In the genomic region with DNA sequence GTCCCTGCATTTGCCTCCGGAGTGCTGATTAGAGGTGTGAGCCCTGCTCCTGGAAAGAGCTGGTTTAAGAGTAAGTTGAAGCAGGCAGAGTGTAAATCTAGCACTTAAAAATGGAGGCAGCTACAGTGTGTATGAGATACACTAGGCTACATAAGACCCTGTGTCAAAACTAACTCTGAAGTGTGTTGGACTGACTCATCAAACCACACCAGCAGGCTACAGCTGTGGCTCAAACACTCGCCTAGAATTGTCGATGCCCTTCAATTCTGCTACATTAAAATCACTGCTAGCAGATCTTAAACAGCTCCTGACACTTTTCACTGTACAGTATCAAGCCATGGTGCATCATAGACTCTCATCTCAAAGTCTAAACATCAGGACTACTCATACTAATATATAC, we compare ENCODE assay signal across 12 mouse cellular contexts. TPM values are rescaled to one million over a fixed set of nuclear protein-coding genes. Genes with fewer than 3 reads are reported as not detected.
DNase-seq lines count a peak whose midpoint lies in the region; ATAC-seq lines count a peak whose summit lies in the region.
"Had no signal": no experiment of that assay in that cellular context is flagged by ENCODE, and none has a peak within 500 bp of the region (broad histone marks: within the 10 kb centered on the region; RNA-seq: fewer than 3 reads in every experiment).

No protein-coding gene starts in this region.

- DNase-seq in kidney, adult 18-20 months, result no peak
- no peak for DNase-seq in thymus, postnatal 10 days (ENCODE audit: low spot score in 2 of 2)
- DNase-seq in yolk sac, embryonic 10.5 days (ENCODE audit: low spot score), result no peak
- DNase-seq: adrenal gland, adult 8-10 months; cerebellum, adult 18-20 months; kidney, postnatal 25 days; thymus, adult 2 months had no signal

- peaks cover 5% of the 10 kb centered on the region for H3K9me3 ChIP-seq in erythroblast, embryonic 14.5 days (ENCODE audit: control insufficient read depth, low read length)
- no peaks in the 10 kb centered on the region for H3K9me3 ChIP-seq in kidney, embryonic 16.5 days (ENCODE audit: low read length)
- H3K9me3 ChIP-seq in limb, embryonic 13.5 days, result 0 out of 2 replicates have a peak, but pooled peaks cover 6% of the 10 kb centered on the region
- no peaks in the 10 kb centered on the region for H3K9me3 ChIP-seq in neural tube, embryonic 13.5 days

- peak overlapping the region; percentile 99; the same call in 1 of the 2 replicates for H3K9ac ChIP-seq in kidney, embryonic 16.5 days (replicated peaks; ENCODE audit: low read length)
- peak overlapping the region; percentile 53 for H3K9ac ChIP-seq in limb, embryonic 13.5 days
- H3K9ac ChIP-seq in neural tube, embryonic 13.5 days, result peak overlapping the region; percentile 97; the same call in 1 of the 2 replicates

- peaks cover 81% of the 10 kb centered on the region for H3K36me3 ChIP-seq in erythroblast, embryonic 14.5 days (ENCODE audit: control insufficient read depth)
- peaks cover 58% of the 10 kb centered on the region for H3K36me3 ChIP-seq in kidney, embryonic 16.5 days (ENCODE audit: insufficient read depth, low read length)
- peaks cover 76% of the 10 kb centered on the region for H3K36me3 ChIP-seq in limb, embryonic 13.5 days
- H3K36me3 ChIP-seq in neural tube, embryonic 13.5 days, result peaks cover 61% of the 10 kb centered on the region

- H3K27me3 ChIP-seq in erythroblast, embryonic 14.5 days (ENCODE audit: control insufficient read depth), result no peaks in the 10 kb centered on the region
- no peaks in the 10 kb centered on the region for H3K27me3 ChIP-seq in kidney, embryonic 16.5 days (ENCODE audit: insufficient read depth, low read length)
- H3K27me3 ChIP-seq in limb, embryonic 13.5 days, result no peaks in the 10 kb centered on the region
- no peaks in the 10 kb centered on the region for H3K27me3 ChIP-seq in neural tube, embryonic 13.5 days

- peak overlapping the region; percentile 94 for H3K4me3 ChIP-seq in erythroblast, embryonic 14.5 days (replicated peaks)
- H3K4me3 ChIP-seq in kidney, embryonic 16.5 days (ENCODE audit: low read length), result peak overlapping the region; percentile 94; the same call in 1 of the 2 replicates
- 0 out of 2 replicates have a peak overlapping the region, but pooled peaks have one; percentile 2 for H3K4me3 ChIP-seq in limb, embryonic 13.5 days
- H3K4me3 ChIP-seq in neural tube, embryonic 13.5 days, result no peak overlapping the region

- H3K4me1 ChIP-seq in erythroblast, embryonic 14.5 days (ENCODE audit: control insufficient read depth), result peaks cover 72% of the 10 kb centered on the region
- H3K4me1 ChIP-seq in kidney, embryonic 16.5 days (ENCODE audit: insufficient read depth, low read length), result peaks cover 32% of the 10 kb centered on the region
- peaks cover 41% of the 10 kb centered on the region for H3K4me1 ChIP-seq in limb, embryonic 13.5 days
- peaks cover 53% of the 10 kb centered on the region for H3K4me1 ChIP-seq in neural tube, embryonic 13.5 days (replicated peaks)

- 81% methylated on average over 3 of the region's 3 CpGs for WGBS in kidney, embryonic 16.5 days
- 74% methylated on average over 3 of the region's 3 CpGs for WGBS in limb, embryonic 13.5 days
- 73% methylated on average over 3 of the region's 3 CpGs for WGBS in neural tube, embryonic 13.5 days

- H3K4me2 ChIP-seq in kidney, embryonic 16.5 days (replicated peaks; ENCODE audit: low read depth, low read length), result no peak overlapping the region
- peak overlapping the region; percentile 78; the same call in 1 of the 2 replicates for H3K4me2 ChIP-seq in limb, embryonic 13.5 days (replicated peaks)
- H3K4me2 ChIP-seq in neural tube, embryonic 13.5 days, result peak overlapping the region; percentile 85

- no peak for ATAC-seq in erythroblast, adult 5-6 weeks (replicated peaks; ENCODE audit: low FRiP score, poor library complexity, severe bottlenecking)
- ATAC-seq in kidney, embryonic 16.5 days (ENCODE audit: low FRiP score, low TSS enrichment), result no peak
- no peak for ATAC-seq in limb, embryonic 13.5 days (ENCODE audit: low FRiP score, low read depth)
- no peak for ATAC-seq in neural tube, embryonic 13.5 days (ENCODE audit: low read depth)

- H3K27ac ChIP-seq in kidney, embryonic 16.5 days (ENCODE audit: low read length), result no peak overlapping the region
- H3K27ac ChIP-seq in limb, embryonic 13.5 days, result no peak overlapping the region
- H3K27ac ChIP-seq in neural tube, embryonic 13.5 days (replicated peaks), result no peak overlapping the region

RNA-seq across cellular contexts. Expression of a gene that starts 3.3 kb away (rescaled TPM):
- polyA plus RNA-seq in erythroblast, embryonic 14.5 days (2012), result 73.3 and 89.6 TPM in 2 replicates
- total RNA-seq in erythroblast, adult 5-6 weeks (2015; ENCODE audit: low replicate concordance), result 85.7 and 166 TPM in 2 replicates
- total RNA-seq in erythroblast, adult 5-6 weeks (2017; ENCODE audit: low replicate concordance), result 227 and 383 TPM in 2 replicates
- polyA plus RNA-seq in kidney, embryonic 16.5 days (2015; fragmentation: Nextera tagmentation; extraction: Ambion mirVana), result 158 and 165 TPM in 2 replicates
- 141 and 149 TPM in 2 replicates for polyA plus RNA-seq in limb, embryonic 13.5 days (2015; fragmentation: Nextera tagmentation; extraction: Ambion mirVana)
- 102 and 115 TPM in 2 replicates for polyA plus RNA-seq in neural tube, embryonic 13.5 days (2015; fragmentation: Nextera tagmentation; extraction: Ambion mirVana)

RNA-seq across cellular contexts. Expression of a gene that starts 9.7 kb away (rescaled TPM):
- polyA plus RNA-seq in erythroblast, embryonic 14.5 days (2012), result 14.1 and 16.4 TPM in 2 replicates
- 19.0 and 21.7 TPM in 2 replicates for total RNA-seq in erythroblast, adult 5-6 weeks (2015; ENCODE audit: low replicate concordance)
- 16.6 and 27.9 TPM in 2 replicates for total RNA-seq in erythroblast, adult 5-6 weeks (2017; ENCODE audit: low replicate concordance)
- 7.2 and 7.8 TPM in 2 replicates for polyA plus RNA-seq in kidney, embryonic 16.5 days (2015; fragmentation: Nextera tagmentation; extraction: Ambion mirVana)
- polyA plus RNA-seq in limb, embryonic 13.5 days (2015; fragmentation: Nextera tagmentation; extraction: Ambion mirVana), result 8.4 and 9.6 TPM in 2 replicates
- polyA plus RNA-seq in neural tube, embryonic 13.5 days (2015; fragmentation: Nextera tagmentation; extraction: Ambion mirVana), result 15.1 and 18.3 TPM in 2 replicates

RNA-seq across cellular contexts. Expression of a gene that starts 10.0 kb away (rescaled TPM):
- 0.51 and 0.54 TPM in 2 replicates for polyA plus RNA-seq in erythroblast, embryonic 14.5 days (2012)
- total RNA-seq in erythroblast, adult 5-6 weeks (2015; ENCODE audit: low replicate concordance), result 0.96 and 2.1 TPM in 2 replicates
- 2.6 TPM in 1 of 2 replicates, not detected in the other for total RNA-seq in erythroblast, adult 5-6 weeks (2017; ENCODE audit: low replicate concordance)
- 90.1 and 102 TPM in 2 replicates for polyA plus RNA-seq in kidney, embryonic 16.5 days (2015; fragmentation: Nextera tagmentation; extraction: Ambion mirVana)
- 104 and 107 TPM in 2 replicates for polyA plus RNA-seq in limb, embryonic 13.5 days (2015; fragmentation: Nextera tagmentation; extraction: Ambion mirVana)
- polyA plus RNA-seq in neural tube, embryonic 13.5 days (2015; fragmentation: Nextera tagmentation; extraction: Ambion mirVana), result 17.7 and 23.8 TPM in 2 replicates

RNA-seq across cellular contexts. Expression of a gene that starts 16.8 kb away (rescaled TPM):
- polyA plus RNA-seq in erythroblast, embryonic 14.5 days (2012), result 29.5 and 30.9 TPM in 2 replicates
- total RNA-seq in erythroblast, adult 5-6 weeks (2015; ENCODE audit: low replicate concordance), result 63.5 and 69.6 TPM in 2 replicates
- total RNA-seq in erythroblast, adult 5-6 weeks (2017; ENCODE audit: low replicate concordance), result 55.2 and 63.8 TPM in 2 replicates
- polyA plus RNA-seq in kidney, embryonic 16.5 days (2015; fragmentation: Nextera tagmentation; extraction: Ambion mirVana), result 3.0 and 3.1 TPM in 2 replicates
- polyA plus RNA-seq in limb, embryonic 13.5 days (2015; fragmentation: Nextera tagmentation; extraction: Ambion mirVana), result 17.2 and 18.3 TPM in 2 replicates
- 37.8 and 40.6 TPM in 2 replicates for polyA plus RNA-seq in neural tube, embryonic 13.5 days (2015; fragmentation: Nextera tagmentation; extraction: Ambion mirVana)

RNA-seq across cellular contexts. Expression of a gene that starts 29.2 kb away (rescaled TPM):
- polyA plus RNA-seq in erythroblast, embryonic 14.5 days (2012), result 0.05 and 0.06 TPM in 2 replicates
- total RNA-seq in erythroblast, adult 5-6 weeks (2015; ENCODE audit: low replicate concordance), result 1.9 TPM in 2 replicates
- total RNA-seq in erythroblast, adult 5-6 weeks (2017; ENCODE audit: low replicate concordance), result 0.43 and 0.98 TPM in 2 replicates
- 16.3 and 16.6 TPM in 2 replicates for polyA plus RNA-seq in kidney, embryonic 16.5 days (2015; fragmentation: Nextera tagmentation; extraction: Ambion mirVana)
- polyA plus RNA-seq in limb, embryonic 13.5 days (2015; fragmentation: Nextera tagmentation; extraction: Ambion mirVana), result 17.2 and 17.9 TPM in 2 replicates
- polyA plus RNA-seq in neural tube, embryonic 13.5 days (2015; fragmentation: Nextera tagmentation; extraction: Ambion mirVana), result 26.9 and 27.4 TPM in 2 replicates

Comparison
In these comparisons a context has a peak if more than half of its experiments do, and no peak if none do; other contexts are left out.
1. RNA of a gene that starts 10.0 kb away (polyA plus RNA-seq): 104 to 107 TPM in limb, embryonic 13.5 days, 90.1 to 102 TPM in kidney, embryonic 16.5 days and 17.7 to 23.8 TPM in neural tube, embryonic 13.5 days; 0.51 to 0.54 TPM in erythroblast, embryonic 14.5 days; every median in the first group is over 10 times any median in the second.
2. Peak in every context shown above with its lines, with median percentiles within 50 percentile points of each other: H3K9ac ChIP-seq.